Mouse (Mus musculus): ENCODE measurements around the gene Cdkn2d.
"Not testable (repeated sequence)": the region's sequence is repeated elsewhere in the genome, so short reads cannot be mapped to it uniquely, and the experiment has no call there.

Cdkn2d gene

DNA sequence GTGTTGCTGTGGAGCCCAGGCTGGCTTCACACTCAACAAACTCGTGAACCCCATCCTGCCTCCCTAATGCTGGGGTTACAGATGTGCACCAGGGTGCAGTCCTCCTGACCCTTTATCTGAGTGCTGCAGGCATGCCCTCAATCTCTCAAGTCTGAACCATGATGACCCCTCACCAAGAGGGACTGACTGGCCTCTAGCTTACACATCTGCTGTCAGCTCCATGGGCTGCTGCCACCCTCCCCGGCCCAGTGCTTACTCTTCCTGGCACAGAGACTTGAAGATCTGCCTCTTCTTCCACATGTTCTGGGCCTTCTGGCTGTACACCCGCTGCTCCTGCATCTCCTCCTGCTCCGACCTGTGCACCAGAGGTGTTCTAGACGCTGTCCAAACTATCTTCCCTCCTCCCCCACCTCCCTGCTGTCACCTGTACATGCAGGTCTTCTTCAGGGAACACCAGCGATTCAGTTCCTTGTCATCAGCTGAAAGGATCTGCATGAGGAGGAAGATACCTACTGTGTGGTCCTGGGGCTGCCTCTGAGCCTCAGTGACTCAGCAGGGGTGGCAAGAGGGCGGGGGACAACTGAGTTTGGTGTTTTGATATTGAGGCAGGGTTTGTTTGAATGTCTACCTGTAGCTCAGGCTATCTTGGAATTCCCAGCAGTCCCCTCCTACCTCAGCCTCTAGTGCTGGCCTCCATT lies 16.0 kb downstream of the Cdkn2d start:
- DNase-seq (ENCODE audit: low spot score): no peak

DNA sequence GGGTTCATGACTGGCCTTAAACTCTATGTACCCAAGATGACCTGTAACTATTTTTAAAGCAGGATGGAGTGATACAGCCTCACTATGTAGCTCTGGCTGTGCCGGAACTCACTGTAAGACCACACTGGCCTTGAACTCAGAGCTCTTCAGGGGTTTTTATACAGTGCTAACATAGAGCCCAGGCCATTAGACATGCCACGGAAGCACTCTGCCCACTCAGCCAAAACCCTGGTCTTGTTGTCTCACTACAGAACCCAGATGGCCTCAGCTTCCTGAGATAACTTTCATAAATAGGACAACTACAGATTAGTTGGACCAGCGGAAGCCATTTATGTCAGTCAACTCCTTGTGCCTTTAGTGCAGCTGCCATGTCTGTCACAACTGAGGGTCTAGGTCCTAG lies 16.9 kb downstream of the Cdkn2d start:
- DNase-seq (ENCODE audit: low spot score): no peak

DNA sequence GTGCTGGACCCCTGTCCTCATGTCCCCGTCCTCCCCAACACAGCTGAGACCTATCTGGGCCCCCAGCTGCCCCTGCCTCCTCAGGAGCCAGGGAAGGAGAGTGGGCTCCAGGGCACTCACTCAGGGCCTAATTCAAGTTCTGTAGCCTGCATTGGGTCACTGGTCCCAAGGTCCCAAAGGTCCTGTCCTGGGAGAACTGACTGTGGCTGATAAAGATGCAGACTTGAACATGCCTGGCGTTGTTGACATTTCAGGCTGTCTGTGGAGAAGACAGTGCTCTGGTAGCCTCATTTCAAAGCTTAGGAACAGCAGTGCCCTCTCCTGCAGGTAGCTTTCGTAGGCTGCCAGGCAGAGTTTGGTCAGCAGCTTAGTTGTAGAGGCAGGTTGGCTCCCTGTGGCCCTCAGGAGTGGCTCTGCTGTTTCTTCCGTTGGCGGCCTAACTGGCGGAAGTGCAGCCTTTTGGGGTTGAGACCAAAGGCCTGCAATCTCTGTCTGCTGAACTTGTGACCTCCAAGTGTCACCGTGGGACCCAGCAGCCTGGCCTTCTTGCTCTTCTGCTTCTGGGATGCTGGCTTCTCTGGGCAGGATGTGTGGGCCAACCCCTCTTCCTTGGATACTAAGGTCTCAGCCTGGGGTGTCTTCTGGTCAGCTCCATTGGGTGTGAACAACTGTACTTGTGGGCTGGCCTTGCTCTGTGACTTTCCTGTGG lies 17.5 kb downstream of the Cdkn2d start:
- no peak for DNase-seq (ENCODE audit: low spot score)

DNA sequence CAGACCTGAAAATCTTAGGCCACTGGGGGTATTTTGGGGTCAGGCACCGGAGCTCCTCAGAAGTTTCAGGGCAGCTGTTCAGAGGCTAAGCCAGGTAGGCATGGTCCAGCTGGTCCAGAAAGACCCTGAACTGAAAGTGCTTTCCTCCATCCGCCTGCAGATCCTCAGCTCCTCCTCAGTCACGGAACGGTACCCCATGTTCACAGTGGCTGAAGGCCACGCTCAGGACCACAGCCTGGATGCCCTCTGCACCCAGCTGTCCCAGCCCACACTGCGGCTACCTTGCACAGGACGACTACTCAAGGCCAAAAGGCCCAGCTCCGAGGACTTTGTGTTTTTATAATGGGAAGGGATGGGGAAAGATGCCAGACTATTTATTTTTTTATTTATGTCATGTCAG lies 18.1 kb downstream of the Cdkn2d start:
- no peak for DNase-seq (ENCODE audit: low spot score)

DNA sequence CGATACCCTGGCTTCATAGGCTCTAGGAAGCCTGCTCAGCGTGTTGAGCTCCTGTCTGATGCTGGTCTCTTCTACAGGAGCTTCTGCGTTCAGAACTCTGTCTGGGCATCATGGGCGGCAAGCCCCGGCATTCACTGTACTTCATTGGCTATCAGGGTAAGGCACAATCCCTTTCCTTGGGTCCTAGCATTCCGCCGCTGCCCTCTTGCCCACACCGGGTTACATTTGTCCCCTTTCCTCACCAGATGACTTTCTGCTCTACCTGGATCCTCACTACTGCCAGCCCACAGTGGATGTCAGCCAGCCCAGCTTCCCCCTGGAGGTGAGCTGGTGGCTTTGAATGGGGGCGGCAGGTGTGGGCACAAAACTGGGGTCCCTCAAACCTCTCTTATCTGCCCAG lies 18.8 kb downstream of the Cdkn2d start:
- DNase-seq (ENCODE audit: low spot score): no peak

DNA sequence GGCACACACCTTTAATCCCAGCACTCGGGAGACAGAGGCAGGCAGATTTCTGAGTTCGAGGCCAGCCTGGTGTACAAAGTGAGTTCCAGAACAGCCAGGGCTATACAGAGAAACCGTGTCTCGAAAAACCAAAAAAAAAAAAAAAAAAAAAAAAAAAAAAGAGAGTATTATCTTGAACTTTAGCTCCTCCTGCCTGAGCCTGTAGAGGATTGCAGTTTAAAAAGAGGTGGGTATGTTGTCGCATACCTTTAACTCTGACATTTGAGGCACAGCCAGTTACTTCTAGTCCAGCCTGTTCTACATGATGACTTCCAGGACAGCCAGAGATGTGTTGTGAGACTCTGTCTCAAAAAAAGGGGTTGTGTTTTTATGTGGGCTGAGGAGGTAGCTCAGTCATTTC lies 21.6 kb downstream of the Cdkn2d start:
- not testable (repeated sequence) for DNase-seq (ENCODE audit: low spot score)

DNA sequence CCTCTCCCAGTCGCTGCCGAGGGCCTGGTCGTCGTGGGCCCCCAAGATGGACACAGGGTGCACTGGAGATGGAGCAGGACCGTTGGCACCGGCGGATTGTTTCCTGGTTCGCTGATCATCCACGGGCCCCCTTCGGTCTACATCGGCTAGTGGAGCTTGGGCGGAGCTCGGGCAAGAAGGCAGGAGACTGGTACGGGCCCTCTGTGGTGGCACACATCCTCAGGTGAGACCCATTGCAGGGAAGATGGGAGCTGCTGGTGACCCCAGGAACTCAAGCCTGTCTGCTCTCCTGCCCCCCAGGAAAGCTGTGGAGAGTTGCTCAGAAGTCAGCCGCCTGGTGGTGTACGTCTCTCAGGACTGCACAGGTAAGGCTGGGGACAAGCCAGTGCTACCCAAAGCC lies 22.9 kb downstream of the Cdkn2d start:
- DNase-seq (ENCODE audit: low spot score): no peak

DNA sequence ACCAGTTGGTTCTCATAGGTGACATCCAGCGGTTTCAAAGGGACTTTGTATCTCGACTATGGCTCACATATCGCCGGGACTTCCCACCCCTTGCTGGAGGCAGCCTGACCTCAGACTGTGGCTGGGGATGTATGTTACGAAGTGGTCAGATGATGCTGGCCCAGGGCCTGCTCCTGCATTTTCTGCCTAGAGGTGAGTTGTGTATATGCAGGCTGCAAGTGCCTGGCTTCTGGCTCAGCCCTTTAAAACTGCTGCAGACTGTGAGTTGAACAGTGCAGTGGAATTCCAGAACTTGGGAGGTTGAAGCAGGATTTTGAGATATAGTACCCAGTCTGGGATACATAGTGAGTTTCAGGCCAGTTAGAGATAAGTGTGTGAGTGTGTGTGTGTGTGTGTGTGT lies 24.3 kb downstream of the Cdkn2d start:
- DNase-seq (ENCODE audit: low spot score): no peak

DNA sequence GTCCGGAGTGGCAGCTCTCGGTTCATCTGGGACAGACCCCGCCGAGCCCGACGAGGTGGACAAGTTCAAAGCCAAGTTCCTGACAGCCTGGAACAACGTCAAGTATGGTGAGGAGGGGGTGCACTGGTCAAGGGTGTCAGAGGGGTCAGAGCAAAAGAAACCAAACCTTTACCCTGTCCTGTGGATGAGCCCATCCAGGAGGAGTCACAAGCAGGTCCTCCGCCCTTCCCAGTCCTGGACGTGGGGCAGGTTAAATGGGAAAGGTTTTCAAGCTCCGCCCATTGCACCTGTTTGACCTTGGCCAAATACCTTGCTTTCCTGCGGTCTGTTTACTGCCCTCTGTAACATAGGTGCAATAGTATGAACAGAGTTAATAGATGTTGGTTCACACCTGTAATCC lies 25.6 kb downstream of the Cdkn2d start:
- no peak for DNase-seq (ENCODE audit: low spot score)

DNA sequence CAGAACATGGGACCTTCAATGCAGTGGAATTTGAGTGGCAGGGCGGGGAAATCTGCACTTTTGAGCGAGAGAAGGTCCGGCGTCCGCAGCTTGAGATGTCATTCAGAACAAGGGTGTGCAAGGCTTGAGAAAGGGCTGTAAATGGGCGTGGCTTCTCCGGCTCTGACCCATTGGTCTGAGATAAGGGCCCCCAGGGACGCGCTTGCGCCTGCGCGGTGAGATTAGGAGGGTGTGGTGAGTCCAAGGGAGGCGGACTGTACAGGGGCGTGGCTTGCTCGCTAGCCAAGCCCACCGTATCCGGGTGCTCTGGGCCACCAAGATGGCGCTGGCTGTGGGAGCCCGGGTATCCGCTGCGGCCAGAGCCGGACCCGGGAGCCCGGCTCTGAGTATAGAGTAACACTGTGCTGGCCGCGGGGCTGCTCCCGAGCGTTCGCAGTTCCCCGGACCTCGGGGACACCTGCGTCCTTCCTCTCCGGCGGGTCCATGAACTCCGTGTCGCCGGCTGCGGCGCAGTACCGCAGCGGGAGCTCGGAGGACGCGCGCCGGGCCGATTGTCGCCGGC lies 26.1 kb downstream of the Cdkn2d start, which contains the start of gene Atg4d:
Gene Atg4d, plus strand, starts transcription at position 294 of the 562 bp plus-strand sequence.
- DNase-seq (ENCODE audit: low spot score): peak; percentile 99

DNA sequence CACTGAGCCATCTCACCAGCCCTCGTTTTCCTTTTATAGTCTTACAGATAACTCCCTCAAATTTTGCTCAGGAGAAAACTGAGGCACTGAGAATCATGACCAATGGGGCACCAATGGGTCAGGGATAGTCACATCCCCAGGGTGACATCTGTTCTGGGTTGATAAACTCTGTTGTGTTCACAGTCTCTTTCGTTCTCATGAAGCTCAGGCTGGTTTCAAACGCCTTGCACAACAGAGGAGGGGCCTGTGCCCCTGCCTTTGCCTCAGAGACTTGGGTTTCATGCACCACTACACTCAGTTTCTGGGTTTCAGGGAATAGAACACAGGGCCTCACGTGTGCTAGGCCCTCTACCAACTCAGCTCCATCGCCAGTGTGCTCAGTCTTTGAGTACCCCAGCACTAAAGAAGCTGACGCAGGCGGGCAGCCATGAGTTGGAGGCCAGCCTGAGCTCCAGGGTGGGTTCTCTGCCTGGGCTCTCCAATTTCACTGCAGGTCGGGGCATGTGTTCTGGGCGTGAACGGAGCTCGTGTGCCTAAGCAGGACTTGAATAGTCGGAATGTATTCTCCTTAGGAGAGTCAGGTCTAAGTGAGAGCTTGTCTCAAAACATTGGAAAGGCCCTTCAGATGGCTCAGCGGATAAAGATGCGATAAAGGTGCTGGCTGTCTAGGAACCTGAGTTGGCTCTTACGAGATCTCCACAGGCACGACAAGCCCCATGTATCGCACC lies 26.8 kb downstream of the Cdkn2d start:
- peak; percentile 6 for DNase-seq (ENCODE audit: low spot score)

DNA sequence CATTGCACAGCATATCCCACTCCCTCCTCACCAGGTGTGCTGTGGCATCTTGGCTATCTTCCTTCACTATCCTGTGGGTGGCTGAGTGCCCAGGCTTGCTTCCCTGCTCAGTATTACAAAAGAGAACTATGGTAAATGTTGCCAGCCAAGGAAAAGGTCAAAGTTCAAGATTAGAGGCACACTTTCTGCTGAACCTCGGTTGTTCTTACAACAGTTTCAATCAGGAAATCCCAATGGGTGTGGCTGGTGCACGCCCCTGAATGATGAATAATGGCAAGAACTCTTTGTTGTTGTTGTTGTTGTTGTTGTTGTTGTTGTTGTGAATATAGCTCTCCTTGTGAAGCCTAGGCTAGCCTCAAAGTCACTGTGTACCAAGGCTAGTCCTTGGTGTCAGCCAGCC lies 29.4 kb downstream of the Cdkn2d start:
- no peak for DNase-seq (ENCODE audit: low spot score)

DNA sequence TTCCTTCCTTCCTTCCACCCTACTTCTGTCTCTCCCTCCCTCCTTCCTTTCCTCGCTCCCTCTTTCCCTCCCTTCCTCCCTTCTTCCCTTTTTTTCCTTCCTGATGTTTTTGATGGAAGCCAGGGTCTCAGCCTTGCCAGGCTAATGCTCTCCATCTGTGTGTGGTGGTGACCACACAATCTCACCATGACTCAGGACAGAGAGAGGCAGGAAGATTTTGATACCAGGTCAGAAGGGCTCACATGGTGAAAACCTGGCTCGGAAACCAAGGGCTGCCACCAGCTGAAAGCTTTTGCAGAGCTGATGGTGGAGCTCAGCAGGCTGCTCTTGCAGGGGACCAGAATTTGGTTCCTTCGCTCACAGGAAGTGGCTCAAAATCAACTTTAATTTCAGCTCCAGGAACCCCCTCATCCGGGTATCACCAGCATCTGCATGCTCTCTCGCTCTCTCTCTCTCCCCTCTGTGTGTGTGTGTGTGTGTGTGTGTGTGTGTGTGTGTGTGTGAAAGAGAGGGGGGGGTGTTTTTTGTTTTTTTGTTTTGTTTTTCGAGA lies 30.6 kb downstream of the Cdkn2d start:
- no peak for DNase-seq (ENCODE audit: low spot score)

DNA sequence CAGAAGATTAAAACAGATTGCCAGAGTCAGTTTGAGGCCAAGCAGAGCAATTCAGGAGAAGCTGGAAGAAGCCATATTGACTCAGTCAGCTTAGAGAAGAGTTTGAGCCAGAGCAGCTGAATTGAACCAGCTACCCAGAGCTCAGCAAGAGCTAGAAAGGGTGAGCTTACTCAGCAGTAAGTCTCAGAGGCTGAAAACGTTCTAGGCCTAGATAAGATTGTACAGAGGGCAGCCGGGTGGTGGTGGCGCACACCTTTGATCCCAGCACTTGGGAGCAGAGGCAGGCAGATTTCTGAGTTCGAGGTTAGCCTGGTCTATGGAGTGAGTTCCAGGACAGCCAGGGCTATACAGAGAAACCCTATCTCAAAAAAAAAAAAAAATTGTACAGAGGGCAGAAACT lies 34.9 kb downstream of the Cdkn2d start:
- DNase-seq (ENCODE audit: low spot score): not testable (repeated sequence)

DNA sequence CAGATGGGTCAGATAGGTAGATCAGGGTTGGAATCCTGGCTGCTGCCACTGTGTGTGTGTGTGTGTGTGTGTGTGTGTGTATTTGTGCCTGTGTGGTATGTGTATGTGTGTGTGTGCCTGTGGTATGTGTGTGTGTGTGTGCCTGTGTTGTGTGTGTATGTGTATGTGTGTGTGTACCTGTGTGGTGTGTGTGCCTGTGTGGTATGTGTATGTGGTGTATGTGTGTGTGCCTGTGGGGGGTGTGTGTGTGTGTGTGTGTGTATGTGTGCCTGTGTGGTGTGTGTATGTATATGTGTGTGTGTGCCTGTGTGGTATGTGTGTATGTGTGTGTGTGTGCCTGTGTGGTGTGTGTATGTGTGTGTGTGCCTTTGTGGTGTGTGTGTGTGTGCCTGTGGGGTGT lies 36.5 kb downstream of the Cdkn2d start:
- no peak for DNase-seq (ENCODE audit: low spot score)

DNA sequence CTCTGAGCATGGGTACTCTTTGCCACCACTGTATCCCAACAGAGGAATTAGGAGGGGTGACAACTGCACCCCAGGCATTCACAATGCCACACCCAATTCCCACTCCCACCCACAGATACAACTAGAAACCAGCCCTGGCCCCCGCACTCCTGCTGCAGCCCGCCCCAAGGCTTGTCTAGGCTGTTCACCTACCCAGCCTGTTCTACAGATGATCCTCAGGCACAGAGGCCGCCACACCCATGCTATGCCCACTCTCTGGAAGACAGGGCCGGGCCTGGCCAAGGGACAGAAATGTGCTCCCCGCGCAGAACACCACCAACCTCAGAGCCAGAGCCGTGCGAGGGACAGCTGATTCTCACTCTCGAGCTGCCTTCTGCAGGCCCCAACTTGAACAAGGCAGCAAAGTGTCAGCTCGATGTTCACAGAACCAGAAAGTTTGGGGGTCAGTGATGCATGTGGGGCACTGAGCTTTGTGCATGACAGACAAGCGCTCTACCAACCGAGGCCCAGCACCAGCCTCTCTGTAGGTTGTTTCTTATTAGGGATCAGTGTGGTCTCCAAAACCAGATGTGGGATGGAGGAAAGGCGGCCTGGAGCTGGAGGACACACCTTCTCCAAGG lies 40.0 kb downstream of the Cdkn2d start:
- DNase-seq (ENCODE audit: low spot score): no peak

DNA sequence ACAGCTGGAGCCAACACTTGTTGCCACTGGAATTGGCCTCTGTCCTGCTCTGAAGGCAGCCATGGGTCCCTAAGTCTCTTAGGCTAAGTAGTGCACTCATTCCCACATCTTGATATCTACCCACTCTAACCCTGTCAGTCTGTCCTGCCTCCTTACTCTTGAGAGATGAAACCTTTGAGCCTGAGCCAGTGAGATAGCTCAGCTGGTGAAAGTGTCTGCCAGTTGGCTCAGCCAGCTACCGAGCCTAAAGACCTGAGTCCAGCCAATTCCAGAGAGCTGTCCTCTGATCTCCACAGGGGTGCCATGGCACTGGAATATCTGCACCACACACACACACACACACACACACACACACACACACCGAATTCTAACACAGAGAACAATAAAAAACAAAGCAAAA lies 40.7 kb downstream of the Cdkn2d start:
- no peak for DNase-seq (ENCODE audit: low spot score)

DNA sequence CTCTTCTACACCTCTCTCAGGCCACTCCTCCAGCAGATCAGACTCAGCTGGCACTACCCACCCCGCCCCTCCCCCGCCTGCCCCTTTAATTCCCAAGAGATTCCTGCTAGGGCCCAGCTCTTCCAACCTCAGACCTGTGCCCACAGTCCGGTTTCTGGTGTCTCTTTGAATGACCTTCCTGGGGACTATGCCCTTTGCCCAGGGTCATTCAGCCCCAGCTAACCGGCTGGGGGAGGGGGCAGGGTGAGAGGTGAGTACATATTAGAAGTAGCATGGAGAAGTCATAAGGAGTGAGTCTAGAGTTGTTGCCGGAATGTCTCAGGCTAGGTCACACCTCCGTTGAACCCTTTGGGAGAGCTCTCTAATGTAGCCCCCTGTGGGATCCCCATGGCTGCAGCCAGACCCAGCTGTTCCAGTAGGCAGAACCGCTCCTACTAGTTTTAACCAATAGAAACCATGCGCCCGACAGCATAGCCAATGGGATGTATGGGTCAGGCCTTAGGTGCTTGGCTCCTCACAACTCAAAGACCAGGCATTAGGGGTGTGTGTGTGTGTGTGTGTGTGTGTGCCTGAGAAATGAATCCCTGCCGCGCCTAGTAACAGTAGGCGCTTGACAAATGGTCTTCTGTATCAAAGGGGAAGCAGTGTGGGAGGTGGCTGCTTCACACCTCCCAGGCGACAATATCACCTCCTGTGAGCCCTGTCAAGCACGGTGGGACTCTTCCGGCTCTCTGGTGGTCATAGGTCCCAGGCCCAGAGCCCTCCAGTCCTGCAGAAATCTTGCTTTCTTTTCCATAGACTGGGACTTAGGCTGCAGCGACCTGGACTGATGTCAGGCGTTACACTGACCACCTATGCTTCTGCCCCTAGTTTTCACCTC lies 41.3 kb downstream of the Cdkn2d start:
- DNase-seq (ENCODE audit: low spot score): no peak

DNA sequence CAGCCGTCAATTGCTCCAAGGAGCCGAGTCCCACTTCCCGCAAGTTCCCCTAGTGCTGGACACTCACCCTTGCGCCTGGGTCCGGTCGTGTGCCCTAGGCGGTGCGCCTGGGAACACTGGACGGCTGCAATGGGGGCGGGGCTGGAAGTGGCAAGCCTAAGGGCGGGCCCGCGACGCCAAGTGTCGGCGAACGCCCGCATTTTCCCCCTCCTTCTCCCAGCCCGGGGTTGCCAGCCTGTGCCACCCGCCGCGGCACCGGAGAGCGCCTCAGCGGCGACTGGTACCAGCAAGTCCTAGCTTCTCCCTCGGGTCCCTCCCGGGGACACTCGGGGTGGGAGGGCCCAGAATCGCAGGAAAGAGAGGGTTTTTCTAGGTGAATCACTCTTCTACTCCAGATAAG lies 42.9 kb downstream of the Cdkn2d start, which contains the start of gene S1pr5:
Gene S1pr5, minus strand, starts transcription at position 118 of the 400 bp plus-strand sequence.
- peak; percentile 44 for DNase-seq (ENCODE audit: low spot score)

DNA sequence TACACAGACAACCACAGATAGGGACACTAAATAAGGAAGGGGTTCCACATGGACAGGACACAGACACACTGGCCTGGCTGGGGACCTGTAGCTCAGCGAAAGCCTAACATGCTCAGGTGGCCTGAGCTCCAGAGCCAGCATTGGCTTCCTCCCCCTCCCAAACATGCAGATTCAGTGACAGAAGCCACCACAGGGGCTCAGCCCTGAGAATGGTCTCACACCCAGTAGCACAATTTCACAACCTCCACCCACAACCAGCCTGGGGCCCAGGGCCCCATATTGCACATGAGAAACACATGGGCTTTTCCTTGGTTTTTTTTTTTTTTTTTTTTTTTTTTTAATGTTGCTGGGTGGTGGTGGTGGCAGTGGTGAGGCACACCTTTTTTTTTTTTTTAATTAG lies 44.9 kb downstream of the Cdkn2d start:
- DNase-seq (ENCODE audit: low spot score): no peak

DNA sequence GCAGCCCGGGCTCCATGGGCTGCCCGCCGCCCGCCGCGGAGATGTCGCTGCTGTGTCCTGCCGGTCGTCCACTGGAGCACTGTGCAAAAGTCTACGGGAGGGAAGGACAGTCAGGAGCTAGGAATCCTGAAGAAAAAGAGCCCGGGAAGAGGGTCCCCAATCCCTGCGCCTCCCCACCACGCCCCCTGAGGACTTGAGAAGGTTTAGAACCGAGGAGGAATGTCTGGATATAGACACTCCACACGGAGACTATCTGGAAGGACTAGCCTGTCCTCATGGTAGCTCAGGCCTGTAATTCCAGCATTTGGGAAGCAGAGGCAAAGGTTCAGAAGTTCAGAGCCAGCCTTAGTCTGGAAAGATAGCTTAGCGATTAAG lies 46.1 kb downstream of the Cdkn2d start:
- DNase-seq (ENCODE audit: low spot score): peak; percentile 35
